35 mouse cellular contexts compared by ENCODE assay signal in genomic region chr13:21472427-21472826, GRCm38 (mm10). TPM values are rescaled to one million over a fixed set of nuclear protein-coding genes. Genes with fewer than 3 reads are reported as not detected.
DNase-seq lines count a peak whose midpoint lies in the region; ATAC-seq and TF ChIP-seq lines count a peak whose summit lies in the region.
"Had no signal": no experiment of that assay in that cellular context is flagged by ENCODE, and none has a peak within 500 bp of the region (broad histone marks: within the 10 kb centered on the region; RNA-seq: fewer than 3 reads in every experiment).

No protein-coding gene starts in this region.

- no peak overlapping the region for H3K4me3 ChIP-seq in forebrain, embryonic 10.5 days
- no peak overlapping the region for H3K4me3 ChIP-seq in forebrain, embryonic 12.5 days (replicated peaks)
- H3K4me3 ChIP-seq in MEL (ENCODE audit: control insufficient read depth in 1 of 2, insufficient read depth in 1 of 2, low read depth in 2 of 2, low read length in 2 of 2), result peak overlapping the region in 1 of 2 experiments; percentile 19; a peak in 2 of 4 replicates
- no peak overlapping the region for H3K4me3 ChIP-seq in liver, postnatal 0 days (ENCODE audit: low read depth, low read length)
- H3K4me3 ChIP-seq: embryonic facial prominence, embryonic 12.5 days; embryonic facial prominence, embryonic 15.5 days; forebrain, embryonic 15.5 days; heart, adult 2 months; heart, embryonic 10.5 days had no signal

- H3K4me2 ChIP-seq in forebrain, embryonic 12.5 days, result no peak overlapping the region
- H3K4me2 ChIP-seq in liver, postnatal 0 days (ENCODE audit: low read depth, low read length), result no peak overlapping the region
- H3K4me2 ChIP-seq: embryonic facial prominence, embryonic 12.5 days; embryonic facial prominence, embryonic 15.5 days; forebrain, embryonic 15.5 days; hindbrain, embryonic 14.5 days had no signal

- TF ChIP-seq CTCF in MEL (IDR thresholded peaks at IDR 0.05 in 2 of 3, conservative IDR thresholded peaks at IDR 0.05 in 1 of 3; ENCODE audit: control insufficient read depth in 1 of 3, insufficient read depth in 1 of 3, low read depth in 2 of 3, low read length in 3 of 3, poor library complexity in 1 of 3, severe bottlenecking in 1 of 3), result no peak
- TF ChIP-seq CTCF in liver, postnatal 0 days (IDR thresholded peaks at IDR 0.05; ENCODE audit: low read depth), result no peak

- no peak for TF ChIP-seq RAD21 in MEL (IDR thresholded peaks at IDR 0.05; ENCODE audit: low read depth, low read length)

- H3K4me1 ChIP-seq in forebrain, embryonic 10.5 days, result peaks cover 17% of the 10 kb centered on the region
- H3K4me1 ChIP-seq in forebrain, embryonic 12.5 days, result 0 out of 2 replicates have a peak, but pooled peaks cover 3% of the 10 kb centered on the region
- peaks cover 0 to 7% of the 10 kb centered on the region in 2 experiments; a peak in 2 of 4 replicates for H3K4me1 ChIP-seq in MEL (ENCODE audit: control insufficient read depth in 1 of 2, insufficient read depth in 2 of 2, low read length in 2 of 2)
- H3K4me1 ChIP-seq in liver, postnatal 0 days (ENCODE audit: insufficient read depth), result peaks cover 8% of the 10 kb centered on the region
- H3K4me1 ChIP-seq: embryonic facial prominence, embryonic 12.5 days; forebrain, embryonic 15.5 days had no signal

- DNase-seq in forebrain, embryonic 10.5 days (ENCODE audit: extremely low spot score, low spot score), result no peak
- peak; percentile 48 for DNase-seq in MEL (ENCODE audit: low read depth, low spot score)
- DNase-seq in MEL-GATA-1-ER (ENCODE audit: extremely low read depth, low read depth), result peak; percentile 30
- no peak for DNase-seq in liver, postnatal 0 days
- DNase-seq: adrenal gland, postnatal 10 days; adrenal gland, postnatal 36 days; cerebellum, adult 11-12 months; cerebellum, adult 8-10 months; cerebellum, postnatal 10 days; cerebellum, postnatal 36 days; gastrocnemius, postnatal 25 days; heart, adult 2 months; heart, postnatal 36 days; kidney, adult 18-20 months had no signal

- 0 out of 2 replicates have a peak overlapping the region, but pooled peaks have one; percentile 25 for H3K27ac ChIP-seq in forebrain, embryonic 10.5 days
- no peak overlapping the region for H3K27ac ChIP-seq in forebrain, embryonic 12.5 days
- no peak overlapping the region for H3K27ac ChIP-seq in MEL (ENCODE audit: control insufficient read depth, low read depth, low read length)
- no peak overlapping the region for H3K27ac ChIP-seq in liver, postnatal 0 days (ENCODE audit: low read depth)
- H3K27ac ChIP-seq: embryonic facial prominence, embryonic 12.5 days; embryonic facial prominence, embryonic 15.5 days; forebrain, embryonic 15.5 days; heart, adult 2 months; heart, embryonic 10.5 days; hindbrain, embryonic 14.5 days; hindbrain, postnatal 0 days had no signal

- no peak overlapping the region for H3K9ac ChIP-seq in forebrain, embryonic 12.5 days
- H3K9ac ChIP-seq in MEL (ENCODE audit: control insufficient read depth, low read depth, low read length, poor library complexity, severe bottlenecking), result peak overlapping the region; percentile 30; the same call in 1 of the 2 replicates
- H3K9ac ChIP-seq in liver, postnatal 0 days (replicated peaks), result no peak overlapping the region
- H3K9ac ChIP-seq: embryonic facial prominence, embryonic 12.5 days; embryonic facial prominence, embryonic 15.5 days; forebrain, embryonic 15.5 days; hindbrain, embryonic 14.5 days had no signal

- no peak for ATAC-seq in forebrain, embryonic 12.5 days (ENCODE audit: low FRiP score)
- ATAC-seq in megakaryocyte-erythroid progenitor cell, adult 5-6 weeks (replicated peaks; ENCODE audit: low FRiP score, low TSS enrichment, poor library complexity, severe bottlenecking), result peak; percentile 17; the same call in 1 of the 2 replicates
- no peak for ATAC-seq in liver, postnatal 0 days
- ATAC-seq: CD4-positive, CD25-positive, alpha-beta regulatory T cell, adult 4 months; forebrain, embryonic 15.5 days; hindbrain, postnatal 0 days; inflammation-experienced regulatory T-cells, adult 6 months; intestine, embryonic 16.5 days; Patski had no signal

- H3K36me3 ChIP-seq in forebrain, embryonic 10.5 days (replicated peaks), result no peaks in the 10 kb centered on the region
- no peaks in the 10 kb centered on the region for H3K36me3 ChIP-seq in forebrain, embryonic 12.5 days (replicated peaks)
- peaks cover 0 to 7% of the 10 kb centered on the region in 2 experiments; a peak in 2 of 4 replicates for H3K36me3 ChIP-seq in MEL (ENCODE audit: control insufficient read depth in 1 of 2, insufficient read depth in 2 of 2, low read length in 2 of 2)
- no peaks in the 10 kb centered on the region for H3K36me3 ChIP-seq in liver, postnatal 0 days (replicated peaks; ENCODE audit: insufficient read depth, low read length)
- H3K36me3 ChIP-seq: embryonic facial prominence, embryonic 12.5 days; embryonic facial prominence, embryonic 15.5 days; forebrain, embryonic 15.5 days; heart, embryonic 10.5 days had no signal

- no peaks in the 10 kb centered on the region for H3K79me2 ChIP-seq in MEL (ENCODE audit: control insufficient read depth, insufficient read depth, low read length, poor library complexity)

- peak; percentile 54 to 70; a peak in 3 of 4 replicates for TF ChIP-seq EP300 in MEL (IDR thresholded peaks at IDR 0.05; ENCODE audit: low read depth in 1 of 2, low read length in 2 of 2)
- no peak for TF ChIP-seq EP300 in liver, postnatal 0 days (IDR thresholded peaks at IDR 0.05; ENCODE audit: low read depth)

- no peak for TF ChIP-seq POLR2A in MEL (IDR thresholded peaks at IDR 0.05; ENCODE audit: control insufficient read depth in 1 of 2, insufficient read depth in 1 of 2, low read depth in 1 of 2, low read length in 2 of 2, poor library complexity in 1 of 2)

- H3K27me3 ChIP-seq in forebrain, embryonic 10.5 days (ENCODE audit: poor library complexity, severe bottlenecking), result peaks cover 28% of the 10 kb centered on the region
- peaks cover 11% of the 10 kb centered on the region for H3K27me3 ChIP-seq in forebrain, embryonic 12.5 days
- no peaks in the 10 kb centered on the region; a peak in 1 of 4 replicates for H3K27me3 ChIP-seq in MEL (ENCODE audit: control insufficient read depth in 1 of 2, insufficient read depth in 2 of 2, low read length in 2 of 2)
- H3K27me3 ChIP-seq in liver, postnatal 0 days (ENCODE audit: insufficient read depth, low read length), result no peaks in the 10 kb centered on the region
- H3K27me3 ChIP-seq: embryonic facial prominence, embryonic 15.5 days had no signal

- H3K9me3 ChIP-seq in forebrain, embryonic 10.5 days, result 0 out of 2 replicates have a peak, but pooled peaks cover under 1% of the 10 kb centered on the region
- no peaks in the 10 kb centered on the region for H3K9me3 ChIP-seq in forebrain, embryonic 12.5 days
- H3K9me3 ChIP-seq in MEL (replicated peaks; ENCODE audit: insufficient read depth, low read length), result no peaks in the 10 kb centered on the region
- H3K9me3 ChIP-seq in liver, postnatal 0 days (ENCODE audit: low read length), result no peaks in the 10 kb centered on the region
- H3K9me3 ChIP-seq: embryonic facial prominence, embryonic 12.5 days; embryonic facial prominence, embryonic 15.5 days; forebrain, embryonic 15.5 days; heart, embryonic 10.5 days had no signal

- WGBS in forebrain, embryonic 10.5 days, result 25% methylated on average over 4 of the region's 4 CpGs
- 28% methylated on average over 4 of the region's 4 CpGs for WGBS in forebrain, embryonic 12.5 days
- 30% methylated on average over 4 of the region's 4 CpGs for WGBS in liver, postnatal 0 days (ENCODE audit: insufficient replicate concordance)

RNA-seq across cellular contexts. Expression of gene Nkapl, which starts 4.1 kb away (rescaled TPM):
- polyA plus RNA-seq in forebrain, embryonic 10.5 days (2016; fragmentation: Nextera tagmentation; extraction: Ambion mirVana), result 2.5 and 3.2 TPM in 2 replicates
- polyA plus RNA-seq in forebrain, embryonic 12.5 days (2016; fragmentation: Nextera tagmentation; extraction: Ambion mirVana), result 3.1 and 3.3 TPM in 2 replicates
- 0.12 TPM in 1 of 2 replicates, not detected in the other for total RNA-seq in MEL (2012; rRNA removed)
- under 1 TPM in 1 of 2 experiments, not detected in 1; 0.17 TPM for polyA plus RNA-seq in MEL (2012; ENCODE audit: insufficient read depth in 1 of 2, insufficient read length in 2 of 2, low read depth in 1 of 2, low replicate concordance in 2 of 2, missing spikeins in 1 of 2)
- not detected in 2 replicates for total RNA-seq in megakaryocyte-erythroid progenitor cell, adult 5-6 weeks (2014; fragmentation: Nextera tagmentation)
- total RNA-seq in megakaryocyte-erythroid progenitor cell, adult 5-6 weeks (2017), result 1.1 TPM in 1 of 2 replicates, not detected in the other
- polyA plus RNA-seq in liver, postnatal 0 days (2015; fragmentation: Nextera tagmentation; extraction: Ambion mirVana), result 2.0 TPM in 2 replicates

RNA-seq across cellular contexts. Expression of gene Zkscan4, which starts 6.3 kb away (rescaled TPM):
- 3.7 and 4.0 TPM in 2 replicates for polyA plus RNA-seq in forebrain, embryonic 10.5 days (2016; fragmentation: Nextera tagmentation; extraction: Ambion mirVana)
- 6.3 and 6.4 TPM in 2 replicates for polyA plus RNA-seq in forebrain, embryonic 12.5 days (2016; fragmentation: Nextera tagmentation; extraction: Ambion mirVana)
- total RNA-seq in MEL (2012; rRNA removed), result not detected in 2 replicates
- not detected for polyA plus RNA-seq in MEL (2012; ENCODE audit: insufficient read depth in 1 of 2, insufficient read length in 2 of 2, low read depth in 1 of 2, low replicate concordance in 2 of 2, missing spikeins in 1 of 2)
- total RNA-seq in megakaryocyte-erythroid progenitor cell, adult 5-6 weeks (2014; fragmentation: Nextera tagmentation), result not detected in 2 replicates
- not detected in 2 replicates for total RNA-seq in megakaryocyte-erythroid progenitor cell, adult 5-6 weeks (2017)
- polyA plus RNA-seq in liver, postnatal 0 days (2015; fragmentation: Nextera tagmentation; extraction: Ambion mirVana), result 0.77 and 0.78 TPM in 2 replicates
- polyA plus RNA-seq: C2C12; CD4-positive, CD25-positive, alpha-beta regulatory T cell, adult 4 months; inflammation-experienced regulatory T-cells, adult 6 months had no signal

RNA-seq across cellular contexts. Expression of gene Gm10065, which starts 6.8 kb away (rescaled TPM):
- 1.1 TPM in 1 of 2 replicates, not detected in the other for polyA plus RNA-seq in forebrain, embryonic 10.5 days (2016; fragmentation: Nextera tagmentation; extraction: Ambion mirVana)
- polyA plus RNA-seq in forebrain, embryonic 12.5 days (2016; fragmentation: Nextera tagmentation; extraction: Ambion mirVana), result not detected in 2 replicates
- total RNA-seq in MEL (2012; rRNA removed), result not detected in 2 replicates
- polyA plus RNA-seq in MEL (2012; ENCODE audit: insufficient read depth in 1 of 2, insufficient read length in 2 of 2, low read depth in 1 of 2, low replicate concordance in 2 of 2, missing spikeins in 1 of 2), result not detected
- not detected in 2 replicates for total RNA-seq in megakaryocyte-erythroid progenitor cell, adult 5-6 weeks (2014; fragmentation: Nextera tagmentation)
- total RNA-seq in megakaryocyte-erythroid progenitor cell, adult 5-6 weeks (2017), result not detected in 2 replicates
- polyA plus RNA-seq in liver, postnatal 0 days (2015; fragmentation: Nextera tagmentation; extraction: Ambion mirVana), result not detected in 2 replicates
- total RNA-seq: adrenal gland, adult 18-20 months; adrenal gland, postnatal 10 days; adrenal gland, postnatal 36 days; gastrocnemius, adult 8-10 months; gastrocnemius, postnatal 25 days; heart, adult 2 months; heart, postnatal 36 days; hindbrain, postnatal 0 days had no signal
- polyA plus RNA-seq: C2C12; CD4-positive, CD25-positive, alpha-beta regulatory T cell, adult 4 months; cortical plate, adult 2 months; embryonic facial prominence, embryonic 12.5 days; forebrain, embryonic 11.5 days; forebrain, embryonic 15.5 days; gonadal fat pad, adult 2 months; heart, adult 2 months; heart, embryonic 10.5 days; heart, embryonic 14.5 days; heart, postnatal 0 days; hindbrain, embryonic 11.5 days; hindbrain, embryonic 14.5 days; hindbrain, postnatal 0 days; inflammation-experienced regulatory T-cells, adult 6 months; intestine, embryonic 16.5 days; Patski had no signal

RNA-seq across cellular contexts. Expression of gene Zscan26, which starts 18.9 kb away (rescaled TPM):
- 22.8 and 27.7 TPM in 2 replicates for polyA plus RNA-seq in forebrain, embryonic 10.5 days (2016; fragmentation: Nextera tagmentation; extraction: Ambion mirVana)
- polyA plus RNA-seq in forebrain, embryonic 12.5 days (2016; fragmentation: Nextera tagmentation; extraction: Ambion mirVana), result 20.9 and 21.3 TPM in 2 replicates
- 7.4 and 7.7 TPM in 2 replicates for total RNA-seq in MEL (2012; rRNA removed)
- 1 to 10 TPM in 1 of 2 experiments, not detected in 1; 8.0 TPM for polyA plus RNA-seq in MEL (2012; ENCODE audit: insufficient read depth in 1 of 2, insufficient read length in 2 of 2, low read depth in 1 of 2, low replicate concordance in 2 of 2, missing spikeins in 1 of 2)
- 11.1 and 23.8 TPM in 2 replicates for total RNA-seq in megakaryocyte-erythroid progenitor cell, adult 5-6 weeks (2014; fragmentation: Nextera tagmentation)
- total RNA-seq in megakaryocyte-erythroid progenitor cell, adult 5-6 weeks (2017), result 16.8 and 21.2 TPM in 2 replicates
- polyA plus RNA-seq in liver, postnatal 0 days (2015; fragmentation: Nextera tagmentation; extraction: Ambion mirVana), result 13.3 and 15.2 TPM in 2 replicates

RNA-seq across cellular contexts. Expression of gene AK157302, which starts 22.6 kb away (rescaled TPM):
- 0.29 and 0.31 TPM in 2 replicates for polyA plus RNA-seq in forebrain, embryonic 10.5 days (2016; fragmentation: Nextera tagmentation; extraction: Ambion mirVana)
- polyA plus RNA-seq in forebrain, embryonic 12.5 days (2016; fragmentation: Nextera tagmentation; extraction: Ambion mirVana), result 0.17 and 0.54 TPM in 2 replicates
- 0.50 TPM in 1 of 2 replicates, not detected in the other for total RNA-seq in MEL (2012; rRNA removed)
- polyA plus RNA-seq in MEL (2012; ENCODE audit: insufficient read depth in 1 of 2, insufficient read length in 2 of 2, low read depth in 1 of 2, low replicate concordance in 2 of 2, missing spikeins in 1 of 2), result under 1 TPM in 1 of 2 experiments, not detected in 1; 0.10 TPM
- 2.1 and 2.6 TPM in 2 replicates for total RNA-seq in megakaryocyte-erythroid progenitor cell, adult 5-6 weeks (2014; fragmentation: Nextera tagmentation)
- total RNA-seq in megakaryocyte-erythroid progenitor cell, adult 5-6 weeks (2017), result 0.19 and 0.23 TPM in 2 replicates
- polyA plus RNA-seq in liver, postnatal 0 days (2015; fragmentation: Nextera tagmentation; extraction: Ambion mirVana), result 0.52 and 0.70 TPM in 2 replicates
- polyA plus RNA-seq: forebrain, embryonic 11.5 days had no signal

Comparison
In these comparisons a context has a peak if more than half of its experiments do, and no peak if none do; other contexts are left out.
1. DNase-seq: peak in MEL (single experiment) and MEL-GATA-1-ER (single experiment); none in forebrain, embryonic 10.5 days (single experiment) and liver, postnatal 0 days (single experiment).